Mouse (Mus musculus): ENCODE measurements around the gene Bcam. TPM values are rescaled to one million over a fixed set of nuclear protein-coding genes. Genes with fewer than 3 reads are reported as not detected.
A peak's percentile ranks its signal among the peaks of the same experiment; 100 is the strongest.

Bcam gene
- polyA plus RNA-seq, 2 experiments, result 4.9 to 6.3 TPM

- no peaks in the 10 kb centered on the region for H3K36me3 ChIP-seq (replicated peaks; ENCODE audit: control insufficient read depth, insufficient read depth, low read depth)
- ATAC-seq (ENCODE audit: insufficient read depth) (no peak), DNase-seq (ENCODE audit: low read depth in 3 of 3, low spot score in 3 of 3) (no peak)
- H3K9me3 ChIP-seq (ENCODE audit: control insufficient read depth, low read length), result no peaks in the 10 kb centered on the region
- no peak for TF ChIP-seq EP300 (IDR thresholded peaks at IDR 0.05; ENCODE audit: low read depth)
- no peak for TF ChIP-seq CTCF (IDR thresholded peaks at IDR 0.05; ENCODE audit: low read depth)
- no peak overlapping the region for H3K27ac ChIP-seq
- H3K4me2 ChIP-seq (ENCODE audit: low read depth), result no peak overlapping the region
- no peak overlapping the region for H3K9ac ChIP-seq (replicated peaks)
- H3K4me3 ChIP-seq (ENCODE audit: insufficient read depth in 1 of 2, low read depth in 2 of 2, low read length in 2 of 2), result no peak overlapping the region
- peaks cover 2% of the 10 kb centered on the region; the same call in 1 of the 2 replicates for H3K27me3 ChIP-seq (ENCODE audit: control insufficient read depth, insufficient read depth, low read length)
- peaks cover 11 to 17% of the 10 kb centered on the region in 2 experiments for H3K4me1 ChIP-seq (replicated peaks; ENCODE audit: control insufficient read depth in 2 of 2, insufficient read depth in 2 of 2, low read length in 1 of 2)
- 36% methylated on average over 7 of the region's 7 CpGs for WGBS (ENCODE audit: insufficient replicate concordance)
Observed at GRCm38 (mm10) chr7:19753587-19753986, 17.2 kb downstream of the Bcam start.

- Histone ChIP-seq H3K9ac (replicated peaks) (no peak overlapping the region), H3K4me3 (ENCODE audit: insufficient read depth in 1 of 2, low read depth in 2 of 2, low read length in 2 of 2) (no peak overlapping the region), H3K27me3 (ENCODE audit: control insufficient read depth, insufficient read depth, low read length) (peaks cover 2% of the 10 kb centered on the region; the same call in 1 of the 2 replicates), H3K27ac (no peak overlapping the region), H3K36me3 (replicated peaks; ENCODE audit: control insufficient read depth, insufficient read depth, low read depth) (no peaks in the 10 kb centered on the region), H3K4me1 (replicated peaks; ENCODE audit: control insufficient read depth in 2 of 2, insufficient read depth in 2 of 2, low read length in 1 of 2) (peaks cover 17 to 25% of the 10 kb centered on the region in 2 experiments), H3K9me3 (ENCODE audit: control insufficient read depth, low read length) (no peaks in the 10 kb centered on the region), H3K4me2 (ENCODE audit: low read depth) (no peak overlapping the region)
- ATAC-seq (ENCODE audit: insufficient read depth) (no peak), DNase-seq (ENCODE audit: low read depth in 3 of 3, low spot score in 3 of 3) (no peak)
- 57% methylated on average over 8 of the region's 8 CpGs for WGBS (ENCODE audit: insufficient replicate concordance)
- TF ChIP-seq EP300 (IDR thresholded peaks at IDR 0.05; ENCODE audit: low read depth) (no peak), CTCF (IDR thresholded peaks at IDR 0.05; ENCODE audit: low read depth) (peak; percentile 50)
Observed at GRCm38 (mm10) chr7:19752652-19753051, 18.2 kb downstream of the Bcam start.

- TF ChIP-seq EP300 (IDR thresholded peaks at IDR 0.05; ENCODE audit: low read depth) (no peak), CTCF (IDR thresholded peaks at IDR 0.05; ENCODE audit: low read depth) (no peak)
- H3K27ac ChIP-seq, result no peak overlapping the region
- H3K36me3 ChIP-seq (replicated peaks; ENCODE audit: control insufficient read depth, insufficient read depth, low read depth), result no peaks in the 10 kb centered on the region
- no peak for ATAC-seq (ENCODE audit: insufficient read depth)
- no peak overlapping the region; the same call in 1 of the 2 replicates for H3K4me2 ChIP-seq (ENCODE audit: low read depth)
- no peak for DNase-seq (ENCODE audit: low read depth in 3 of 3, low spot score in 3 of 3)
- WGBS (ENCODE audit: insufficient replicate concordance), result 19% methylated on average over 4 of the region's 4 CpGs
- no peak overlapping the region for H3K4me3 ChIP-seq (ENCODE audit: insufficient read depth in 1 of 2, low read depth in 2 of 2, low read length in 2 of 2)
- no peaks in the 10 kb centered on the region for H3K27me3 ChIP-seq (ENCODE audit: control insufficient read depth, insufficient read depth, low read length)
- H3K9me3 ChIP-seq (ENCODE audit: control insufficient read depth, low read length), result no peaks in the 10 kb centered on the region
- H3K9ac ChIP-seq (replicated peaks), result no peak overlapping the region
- peaks cover 24 to 31% of the 10 kb centered on the region in 2 experiments for H3K4me1 ChIP-seq (replicated peaks; ENCODE audit: control insufficient read depth in 2 of 2, insufficient read depth in 2 of 2, low read length in 1 of 2)
Observed at GRCm38 (mm10) chr7:19751070-19751383, 19.8 kb downstream of the Bcam start.

- 16% methylated on average over 19 of the region's 19 CpGs for WGBS (ENCODE audit: insufficient replicate concordance)
- Histone ChIP-seq H3K27ac (peak within 1 kb of the TSS; percentile 33), H3K9ac (replicated peaks) (peak within 1 kb of the TSS; percentile 69), H3K4me1 (replicated peaks; ENCODE audit: control insufficient read depth in 2 of 2, insufficient read depth in 2 of 2, low read length in 1 of 2) (peaks cover 24 to 31% of the 10 kb centered on the region in 2 experiments), H3K9me3 (ENCODE audit: control insufficient read depth, low read length) (no peaks in the 10 kb centered on the region), H3K27me3 (ENCODE audit: control insufficient read depth, insufficient read depth, low read length) (no peaks in the 10 kb centered on the region), H3K36me3 (replicated peaks; ENCODE audit: control insufficient read depth, insufficient read depth, low read depth) (no peaks in the 10 kb centered on the region), H3K4me3 (ENCODE audit: insufficient read depth in 1 of 2, low read depth in 2 of 2, low read length in 2 of 2) (peak within 1 kb of the TSS; percentile 62 to 68), H3K4me2 (ENCODE audit: low read depth) (peak within 1 kb of the TSS; percentile 90)
- DNase-seq (ENCODE audit: low read depth in 3 of 3, low spot score in 3 of 3), result peak; percentile 60 to 73 (median 64)
- ATAC-seq (ENCODE audit: insufficient read depth), result peak; percentile 76
- TF ChIP-seq CTCF (IDR thresholded peaks at IDR 0.05; ENCODE audit: low read depth) (peak; percentile 91), EP300 (IDR thresholded peaks at IDR 0.05; ENCODE audit: low read depth) (no peak)
Observed at GRCm38 (mm10) chr7:19750217-19751069, 20.4 kb downstream of the Bcam start, which contains the start of gene Nectin2. TSS of gene Nectin2 (minus strand) at chr7:19750483.
